Mouse (Mus musculus) lung, postnatal 0 days (tissue): ENCODE measurements around the gene Syn3.

Experiments
- CTCF ChIP-seq: IDR thresholded peaks from 2 replicates; pipeline ENCODE4 v1.5.1; 2016; ENCODE audit warnings: antibody characterized with exemption, mild to moderate bottlenecking
- EP300 ChIP-seq: IDR thresholded peaks from 2 replicates; pipeline ENCODE4 v1.6.1; 2016; ENCODE audit warnings: antibody characterized with exemption, mild to moderate bottlenecking, control low read depth

- TF ChIP-seq CTCF (no peak), EP300 (no peak)
These were observed 118.1 kb downstream of the Syn3 start for GRCm38 (mm10) chr10:86380626-86381025.
